Mouse (Mus musculus) kidney, adult 2 months (tissue): ENCODE data around the gene Foxn3.
A peak's percentile ranks its signal among the peaks of the same experiment; 100 is the strongest.

Experiments used
- CTCF ChIP-seq: fragments of 200-500 bp; conservative IDR thresholded peaks from 2 replicates; pipeline ENCODE4 v1.5.1; 2011; ENCODE audit warnings: low read depth, mild to moderate bottlenecking, control low read depth, low read length, moderate library complexity, mixed read lengths; ENCODE audit not compliant: insufficient read depth, insufficient read length
- POLR2A ChIP-seq: fragments of 200-500 bp; IDR thresholded peaks from one replicate; pipeline ENCODE4 v1.6.1; 2011; ENCODE audit warnings: low read depth, low read length, control low read depth

DNA sequence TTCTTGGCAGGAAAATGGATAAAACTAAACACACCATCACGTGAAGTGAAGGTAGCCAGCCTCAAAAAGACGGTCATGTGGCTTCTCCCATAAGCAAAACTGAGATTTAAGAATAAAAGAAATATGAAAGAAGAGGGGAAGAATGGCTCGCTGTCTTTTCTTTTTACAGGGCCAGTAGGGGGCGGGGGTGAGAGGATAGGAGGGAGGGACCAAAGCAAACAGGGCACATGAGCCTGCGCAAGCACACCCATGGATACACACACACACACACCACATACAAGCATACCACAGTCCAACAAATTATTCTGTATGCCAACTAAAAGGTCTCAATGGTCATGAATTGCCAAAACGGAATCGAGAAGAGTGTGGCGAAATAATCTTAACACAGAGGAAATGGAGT, 12.8 kb downstream of the Foxn3 start:
- TF ChIP-seq POLR2A (no peak), CTCF (peak; percentile 37)
